Mouse (Mus musculus) ovary, postnatal 10 days (tissue): ENCODE measurements around the gene Grip1.

ENCODE experiments used
- DNase-seq: peaks from one replicate; pipeline ENCODE4 v3.0.0; 2022; ENCODE audit warnings: low spot score

Gene Grip1

DNA sequence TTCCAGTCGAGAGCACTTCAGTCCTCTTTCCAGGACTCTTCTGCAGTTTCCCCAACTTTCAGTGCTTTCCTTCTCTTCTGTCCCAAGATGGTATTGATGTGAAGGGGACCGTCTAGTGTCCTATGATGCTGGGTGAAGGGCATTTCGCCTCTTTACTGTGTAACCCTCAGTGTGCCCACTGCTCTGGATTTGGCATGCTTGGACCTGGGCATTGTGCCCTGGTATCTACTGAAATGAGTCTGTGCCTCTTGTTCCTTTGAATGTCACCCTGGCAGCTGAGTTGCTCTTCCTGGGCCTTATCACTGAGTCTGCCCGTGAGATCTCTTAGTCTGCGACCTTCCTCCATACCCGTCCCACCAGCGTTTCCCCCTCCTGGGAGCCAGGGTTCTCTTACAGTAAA is 9.7 kb downstream of the Grip1 start:
- no peak for DNase-seq

DNA sequence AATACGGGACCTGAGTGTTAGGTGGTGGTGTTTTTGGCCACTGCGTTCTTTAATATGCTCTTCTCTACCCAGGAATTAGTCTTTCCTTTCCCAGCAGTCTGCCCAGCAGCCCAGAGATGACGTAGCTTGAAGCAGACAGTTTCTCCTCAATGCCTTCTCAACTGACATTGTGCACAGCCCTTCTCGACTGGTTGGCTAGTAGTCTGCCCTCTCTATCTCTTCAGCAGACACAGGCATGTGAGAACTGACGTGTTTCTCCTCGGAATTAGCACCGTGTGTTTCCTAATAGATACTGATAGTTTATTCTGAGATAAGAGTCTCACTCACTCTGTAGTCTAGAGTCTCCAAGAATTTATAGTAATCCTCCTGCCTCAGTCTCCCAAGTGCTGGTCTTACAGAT is 10.2 kb downstream of the Grip1 start:
- no peak for DNase-seq

- no peak for DNase-seq
Measured at GRCm38 (mm10) chr10:119467976-119468375, 14.3 kb downstream of the Grip1 start.

- no peak for DNase-seq
Measured at GRCm38 (mm10) chr10:119470096-119470495, 16.5 kb downstream of the Grip1 start.

DNA sequence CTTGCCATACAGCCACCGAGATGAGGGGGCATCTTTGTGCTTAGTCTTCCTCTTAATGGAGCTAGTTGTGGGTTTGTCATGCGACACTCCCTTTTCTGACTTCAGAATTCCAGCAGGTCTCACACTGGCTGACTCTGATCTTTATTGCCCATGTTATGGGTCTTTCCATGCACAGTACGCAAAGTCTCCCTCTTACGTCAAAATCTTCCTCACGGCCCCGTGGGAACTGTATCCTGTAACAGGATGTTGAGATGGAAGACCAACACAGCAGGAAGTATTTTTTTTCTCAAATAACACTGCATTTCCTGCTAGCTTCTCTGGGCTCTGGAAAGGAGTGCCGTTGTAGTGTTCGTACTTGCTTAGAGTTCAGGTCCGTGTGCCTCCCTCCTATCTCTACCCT is 21.5 kb downstream of the Grip1 start:
- DNase-seq = no peak

DNA sequence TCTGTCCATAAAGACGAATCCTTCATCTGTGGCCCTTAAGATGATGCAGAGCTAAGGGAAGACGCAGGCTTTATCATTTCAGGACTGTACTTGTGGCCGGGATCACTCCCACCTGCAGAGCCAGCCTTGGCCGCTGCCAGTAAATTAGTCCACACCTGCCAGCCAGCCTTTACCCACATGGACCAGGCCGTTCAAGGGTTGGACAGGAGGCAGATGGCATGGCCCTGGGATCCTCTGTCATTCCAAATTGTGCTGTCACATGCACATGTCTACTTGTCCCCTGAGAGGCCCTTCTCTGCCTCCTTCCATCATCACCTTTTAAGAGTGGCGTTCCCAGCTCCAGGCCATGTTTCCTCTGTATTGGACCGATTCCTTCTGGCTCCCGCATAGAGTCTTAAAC is 24.0 kb downstream of the Grip1 start:
- no peak for DNase-seq

DNA sequence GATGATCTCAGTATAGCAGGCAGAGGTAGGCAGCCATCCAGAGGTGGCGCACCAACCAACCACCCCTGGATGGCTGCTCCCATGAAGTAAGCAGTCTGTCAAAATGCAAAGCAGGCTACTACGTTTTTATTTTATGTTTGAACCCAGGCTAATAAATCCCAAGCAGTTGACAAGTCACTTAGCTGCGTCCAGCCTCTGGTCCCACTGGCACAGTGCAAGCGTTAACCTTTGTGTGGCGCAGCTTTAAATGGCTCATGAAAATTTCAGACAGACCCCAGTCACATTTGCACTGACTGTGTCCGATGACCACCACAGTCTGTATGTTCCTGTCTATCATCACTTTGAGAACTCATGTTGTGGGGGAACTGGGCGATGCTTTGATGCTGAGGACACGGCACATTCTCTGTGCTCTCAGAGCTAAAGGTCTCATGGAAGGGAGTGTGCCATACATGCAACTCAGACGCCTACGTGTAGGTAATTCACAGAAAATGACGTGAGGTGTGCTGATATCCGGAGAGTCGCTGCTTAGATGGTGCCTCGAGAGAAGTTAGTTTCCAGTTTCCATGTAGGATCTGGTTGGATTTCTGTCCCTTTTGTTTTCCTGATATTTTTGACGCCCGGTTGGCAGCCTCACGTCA is 29.6 kb downstream of the Grip1 start:
- DNase-seq = no peak

DNA sequence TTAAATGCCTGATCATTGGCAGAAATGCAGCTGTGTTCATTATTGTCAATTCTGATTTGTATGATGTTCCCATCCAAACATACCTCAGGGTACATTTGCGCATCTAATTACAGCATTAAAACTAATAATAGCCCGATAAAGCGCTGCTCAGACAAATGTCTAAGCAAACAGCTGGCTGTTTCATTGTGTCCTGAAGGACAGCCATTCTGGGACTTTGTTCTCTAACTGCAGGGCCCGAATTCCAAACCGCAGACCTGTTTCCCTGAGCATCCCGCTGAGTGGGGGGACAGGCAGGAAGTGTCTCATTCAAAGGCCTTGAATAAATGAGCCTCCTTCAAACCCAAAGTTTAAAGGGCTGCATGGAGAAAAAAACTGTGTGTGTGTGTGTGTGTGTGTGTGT is 30.1 kb downstream of the Grip1 start:
- no peak for DNase-seq

DNA sequence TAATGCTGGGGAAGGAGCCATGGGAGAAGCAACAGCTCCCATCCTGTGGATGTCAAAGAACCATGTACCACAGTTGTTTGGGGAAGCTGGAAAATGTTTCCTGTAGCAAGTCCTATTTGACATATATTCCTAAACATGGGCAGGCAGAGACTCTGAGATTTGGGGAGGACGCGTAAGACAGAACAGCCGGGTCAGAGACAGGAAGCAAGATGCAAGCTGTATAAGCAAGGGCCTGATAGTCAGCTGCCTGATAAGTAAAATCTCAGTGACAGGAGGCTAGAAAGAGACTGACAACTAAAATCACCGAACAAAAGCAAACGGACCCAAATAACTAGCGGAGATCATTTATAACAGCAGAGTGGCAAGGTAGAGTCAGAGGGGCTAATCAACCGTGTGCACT is 33.3 kb downstream of the Grip1 start:
- no peak for DNase-seq

DNA sequence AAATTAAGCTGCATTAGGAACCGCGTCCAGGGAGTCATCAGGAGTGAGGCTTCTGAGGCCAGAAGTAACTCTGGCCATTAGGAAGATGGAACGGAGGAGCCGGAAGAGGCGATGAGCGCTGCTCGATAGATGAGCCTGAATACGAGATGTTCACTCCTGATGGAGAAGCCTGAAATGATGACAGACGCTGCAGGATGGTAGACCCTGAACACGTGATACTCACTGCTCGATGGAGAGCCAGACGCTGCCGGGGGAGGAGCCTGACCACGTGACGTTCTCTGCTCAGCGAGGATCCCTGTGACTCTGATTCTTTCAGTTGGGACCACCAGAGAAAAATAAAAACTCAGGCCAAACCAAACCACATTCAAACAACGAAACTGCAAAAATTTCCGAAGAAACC is 37.2 kb downstream of the Grip1 start:
- no peak for DNase-seq

- no peak for DNase-seq
Measured at GRCm38 (mm10) chr10:119495317-119495716, 41.7 kb downstream of the Grip1 start.

GRCm38 (mm10) chr10:119496221-119496620 is 42.6 kb downstream of the Grip1 start:
- DNase-seq = no peak

- DNase-seq = no peak
Measured at GRCm38 (mm10) chr10:119521686-119522085, 68.1 kb downstream of the Grip1 start.

- DNase-seq = no peak
Measured at GRCm38 (mm10) chr10:119525730-119526129, 72.1 kb downstream of the Grip1 start.

- no peak for DNase-seq
Measured at GRCm38 (mm10) chr10:119534852-119535251, 81.2 kb downstream of the Grip1 start.

DNA sequence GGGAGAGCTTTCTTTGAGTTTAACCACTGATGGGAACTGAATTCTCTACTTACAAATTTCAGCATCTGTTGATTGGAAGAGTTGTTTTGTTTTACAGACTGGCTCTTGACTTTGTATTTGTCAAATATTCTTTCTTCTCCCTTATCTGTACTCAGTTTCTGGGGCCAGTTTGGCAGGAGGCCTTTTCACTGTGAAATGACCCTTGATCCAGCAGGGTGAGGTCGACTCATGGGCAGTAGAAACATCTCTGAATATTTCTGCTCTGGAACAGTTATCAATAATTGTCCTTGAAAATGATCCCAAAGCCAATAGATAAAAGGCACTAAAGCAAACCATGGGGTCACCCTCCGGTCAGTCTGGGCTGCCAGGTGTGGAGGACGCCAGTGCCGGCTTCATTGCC is 88.0 kb downstream of the Grip1 start:
- DNase-seq = no peak

GRCm38 (mm10) chr10:119543771-119544170 is 90.1 kb downstream of the Grip1 start:
- DNase-seq = no peak

DNA sequence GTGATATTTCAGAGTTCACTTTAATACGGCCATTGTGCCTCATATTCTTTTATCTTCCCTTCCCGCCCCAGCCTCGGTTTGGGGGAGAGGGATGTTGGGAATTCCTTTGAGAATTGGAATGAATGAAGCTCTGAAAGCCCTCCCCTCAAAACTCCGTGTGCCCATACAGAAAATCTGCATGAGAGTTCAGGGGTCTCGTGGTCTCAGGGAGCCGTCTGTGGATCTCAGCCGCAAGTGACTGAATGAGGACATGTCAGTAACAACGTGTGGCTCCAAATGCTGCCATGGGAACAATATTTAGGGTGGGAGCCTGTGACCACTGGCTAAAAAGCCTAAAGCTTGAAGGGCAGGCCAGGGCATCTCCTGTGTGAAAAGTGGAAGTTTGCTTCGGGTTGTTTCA is 91.1 kb downstream of the Grip1 start:
- no peak for DNase-seq

- DNase-seq = no peak
Measured at GRCm38 (mm10) chr10:119547875-119548274, 94.2 kb downstream of the Grip1 start.

- DNase-seq = no peak
Measured at GRCm38 (mm10) chr10:119548774-119549173, 95.1 kb downstream of the Grip1 start.

DNA sequence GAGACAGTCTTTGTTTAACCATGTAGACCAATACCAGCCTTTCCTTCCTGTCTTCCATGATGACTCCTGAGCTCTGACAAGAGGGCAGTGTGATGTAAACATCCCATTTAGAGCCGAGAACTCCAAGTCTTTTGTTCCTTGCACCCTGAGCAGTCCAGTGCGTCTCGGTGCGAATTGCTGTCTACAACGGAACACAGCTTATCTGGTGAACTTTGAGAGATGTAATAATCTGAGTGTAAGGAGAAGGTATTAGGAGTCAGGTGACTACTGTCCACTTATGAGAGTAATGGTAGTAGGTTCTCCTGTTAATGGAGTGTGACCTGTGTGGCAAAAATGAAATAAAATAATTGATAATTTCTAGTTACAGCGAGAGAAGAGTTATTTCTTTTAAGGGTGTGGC is 97.0 kb downstream of the Grip1 start:
- DNase-seq = no peak

- DNase-seq = no peak
Measured at GRCm38 (mm10) chr10:119556346-119556745, 102.7 kb downstream of the Grip1 start.

GRCm38 (mm10) chr10:119558432-119558831 is 104.8 kb downstream of the Grip1 start:
- DNase-seq = no peak

- DNase-seq = no peak
Measured at GRCm38 (mm10) chr10:119564862-119565261, 111.2 kb downstream of the Grip1 start.

GRCm38 (mm10) chr10:119573134-119573533 is 119.5 kb downstream of the Grip1 start:
- no peak for DNase-seq
